Mouse (Mus musculus) cerebellum, adult 2 months (tissue): ENCODE results near the gene Sdc4.

Source experiments
- CTCF ChIP-seq: fragments of 200-500 bp; IDR thresholded peaks from 2 replicates; pipeline ENCODE4 v1.5.1; 2011; ENCODE audit warnings: low read depth, mild to moderate bottlenecking, control low read depth, low read length, moderate library complexity, borderline replicate concordance; ENCODE audit not compliant: insufficient read depth
- POLR2A ChIP-seq: fragments of 200-500 bp; IDR thresholded peaks from 2 replicates; pipeline ENCODE4 v1.6.1; 2011; ENCODE audit warnings: low read length, control low read depth, borderline replicate concordance; ENCODE audit not compliant: insufficient read depth

DNA sequence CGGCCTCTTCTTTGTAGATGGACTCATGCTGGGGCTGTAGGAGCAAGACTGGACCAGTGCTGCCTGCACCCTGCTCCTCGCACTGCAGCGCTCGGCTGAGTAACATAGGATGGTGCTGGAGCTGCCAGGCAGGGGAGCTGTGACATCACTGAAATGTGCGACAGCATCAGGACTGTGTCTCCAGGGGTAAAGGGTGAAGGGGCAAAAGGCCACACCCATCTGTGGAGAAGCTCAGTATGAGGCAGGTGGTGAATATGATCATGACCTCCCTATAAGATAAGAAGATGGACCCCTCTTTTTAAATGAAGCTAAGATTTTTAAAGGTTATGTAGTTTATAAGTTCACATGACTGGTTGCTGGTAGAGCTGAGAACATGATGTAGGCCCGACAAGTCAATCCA lies 29.9 kb upstream of the Sdc4 start, which contains the start of gene Trp53tg5:
- no peak for TF ChIP-seq CTCF
- no peak for TF ChIP-seq POLR2A
